Mouse (Mus musculus) CD4-positive helper T cell, adult 2 months (primary cell): Measurements from ENCODE around the gene Rbak.
"Not testable (repeated sequence)": the region's sequence is repeated elsewhere in the genome, so short reads cannot be mapped to it uniquely, and the experiment has no call there.

ENCODE experiments used
- DNase-seq: peaks from one replicate; pipeline ENCODE4 v3.0.0-alpha.2; 2012; ENCODE audit warnings: low read depth, missing footprints, low spot score

Rbak gene

DNA sequence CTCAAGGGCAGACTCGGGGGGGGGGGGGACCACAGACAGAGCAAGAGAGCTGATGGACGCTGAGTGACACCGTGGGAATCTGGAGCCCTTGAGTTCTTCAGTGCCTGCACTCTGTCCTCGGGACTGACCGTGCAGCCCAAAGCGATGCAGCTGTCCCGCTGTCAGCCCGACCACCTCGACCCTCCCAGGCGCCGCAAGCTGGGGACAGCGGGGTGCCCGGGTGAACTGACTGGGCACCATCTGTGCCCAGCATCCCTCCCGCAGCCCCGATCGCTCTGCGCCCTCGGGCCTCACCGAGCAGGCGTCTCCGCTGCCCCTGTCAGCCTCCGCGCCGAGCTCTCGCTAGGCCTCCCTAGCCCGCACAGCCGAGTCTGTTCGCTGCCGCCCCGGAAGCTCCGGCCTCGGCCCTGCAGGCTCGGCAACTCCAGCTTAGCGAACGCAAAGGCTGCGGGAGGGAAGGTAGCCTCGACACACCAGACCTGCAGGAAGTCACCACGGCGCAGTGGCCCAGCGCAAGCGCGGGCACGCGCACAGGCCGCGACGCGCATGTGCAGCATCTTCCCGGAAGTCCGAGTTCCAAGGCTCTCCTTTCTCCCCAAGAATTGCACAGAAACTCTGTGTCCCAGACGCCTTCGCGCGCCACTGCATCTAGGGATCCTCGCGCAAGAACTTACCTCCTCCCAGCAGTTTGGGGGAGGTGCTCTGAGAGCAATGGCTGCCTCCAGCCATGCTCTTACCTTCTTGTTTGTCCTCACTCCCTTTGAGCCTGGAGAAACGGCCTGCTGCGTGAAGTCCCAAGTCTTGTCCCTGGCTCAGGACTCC lies at the start of gene Rbak, which contains the start of gene Spdye4b:
Rbak (minus strand) TSS at position 521 of the 822 bp plus-strand sequence.
Spdye4b (plus strand) TSS at position 763 of the 822 bp plus-strand sequence.
- peak; percentile 94 for DNase-seq

DNA sequence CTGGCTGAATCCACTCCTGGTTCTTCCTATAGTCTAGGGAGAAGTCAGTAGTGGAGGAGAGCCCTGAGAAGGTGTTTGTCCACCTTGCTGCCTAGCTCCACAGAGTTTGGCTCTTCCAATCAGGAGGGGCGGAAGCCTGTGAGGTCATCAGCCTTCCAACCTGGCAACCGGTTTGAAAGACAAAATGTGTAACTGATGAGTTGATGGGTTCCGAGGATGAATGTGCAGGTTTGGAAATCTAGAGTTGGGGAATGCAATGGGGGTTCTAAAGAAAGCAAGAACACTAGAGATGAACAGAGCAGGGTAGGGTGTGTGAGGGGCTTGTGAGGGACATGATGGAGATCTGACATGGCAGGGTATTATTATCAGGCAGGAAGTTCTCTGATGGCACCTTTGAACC lies 46.2 kb upstream of the Rbak start, which contains the start of gene Spdye4a:
Spdye4a (minus strand) TSS at position 101 of the 400 bp plus-strand sequence.
- DNase-seq: no peak

DNA sequence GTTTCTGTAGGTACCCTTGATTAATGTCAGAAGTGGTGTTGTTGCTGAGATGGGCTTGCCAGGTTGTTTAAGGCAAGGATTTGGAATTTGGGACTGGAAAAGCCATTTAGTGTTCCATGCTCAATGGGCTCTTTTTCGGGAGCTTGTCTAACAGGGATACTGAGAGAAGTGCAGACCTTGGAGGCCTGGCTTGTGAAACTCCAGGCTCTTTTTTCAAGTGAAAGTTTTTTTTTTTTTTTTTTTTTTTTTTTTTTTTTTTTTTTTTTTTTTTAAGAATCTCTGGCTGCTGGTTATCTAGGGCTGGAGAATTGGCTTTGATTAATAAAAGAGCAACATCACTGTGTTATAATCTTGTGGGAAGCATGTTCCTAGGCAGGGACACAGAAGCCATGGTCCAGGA lies 41.7 kb upstream of the Rbak start:
- no peak for DNase-seq

DNA sequence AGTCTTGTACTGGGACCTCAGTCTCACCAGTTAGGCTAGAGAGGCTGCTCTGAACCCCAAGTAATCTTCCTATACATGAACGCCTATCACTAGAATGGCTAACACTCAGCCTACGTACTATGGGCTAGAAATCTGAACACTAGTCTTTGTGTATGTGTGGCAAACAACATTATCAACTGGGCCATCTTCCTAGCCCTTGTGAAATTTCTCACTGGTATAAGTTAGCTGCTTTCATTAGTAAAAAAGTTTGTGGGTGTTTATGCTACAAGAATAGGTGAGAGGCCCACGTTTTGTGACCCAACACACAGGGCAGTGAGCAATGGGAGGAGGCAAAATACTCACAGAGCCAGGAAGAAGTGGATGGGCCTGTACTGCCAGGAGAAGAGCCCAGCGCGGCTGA lies 40.4 kb upstream of the Rbak start:
- no peak for DNase-seq

DNA sequence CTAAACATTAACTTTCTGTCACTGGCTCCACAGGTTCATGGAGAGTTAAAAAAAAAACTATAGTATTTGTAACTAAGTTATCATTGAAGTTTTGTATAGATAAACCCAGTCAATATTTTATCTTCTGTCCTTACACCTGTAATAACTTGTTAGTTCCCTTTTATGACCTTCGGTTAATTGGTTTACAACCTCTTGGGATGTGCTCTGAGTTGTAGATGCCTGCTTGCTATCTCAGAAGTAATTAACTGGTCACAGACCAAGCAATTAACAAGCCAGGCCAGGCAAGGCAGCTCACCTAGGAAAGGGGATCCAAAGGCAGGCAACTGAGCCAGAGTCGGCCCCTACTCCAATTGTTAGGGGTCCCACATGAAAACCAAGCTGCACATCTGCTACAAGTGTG lies 33.3 kb upstream of the Rbak start:
- no peak for DNase-seq

DNA sequence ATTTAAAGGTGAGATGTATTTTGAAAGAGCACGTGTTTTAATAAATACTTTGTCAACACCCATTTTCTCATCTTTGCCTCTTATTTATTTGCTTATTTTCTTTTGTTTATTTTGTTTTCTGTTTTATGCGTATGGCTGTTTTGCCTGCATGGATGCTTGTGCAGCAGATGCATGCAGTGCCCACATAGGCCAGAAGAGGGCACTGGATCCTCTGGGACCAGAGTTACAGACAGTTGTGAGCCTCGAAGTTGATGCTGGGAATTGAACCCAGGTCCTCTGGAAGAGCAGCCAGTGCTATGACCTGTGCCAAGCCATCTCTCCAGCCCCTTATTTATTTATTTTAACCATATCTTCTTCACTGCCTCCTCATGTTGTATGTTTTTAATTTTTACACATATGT lies 24.4 kb upstream of the Rbak start:
- no peak for DNase-seq

DNA sequence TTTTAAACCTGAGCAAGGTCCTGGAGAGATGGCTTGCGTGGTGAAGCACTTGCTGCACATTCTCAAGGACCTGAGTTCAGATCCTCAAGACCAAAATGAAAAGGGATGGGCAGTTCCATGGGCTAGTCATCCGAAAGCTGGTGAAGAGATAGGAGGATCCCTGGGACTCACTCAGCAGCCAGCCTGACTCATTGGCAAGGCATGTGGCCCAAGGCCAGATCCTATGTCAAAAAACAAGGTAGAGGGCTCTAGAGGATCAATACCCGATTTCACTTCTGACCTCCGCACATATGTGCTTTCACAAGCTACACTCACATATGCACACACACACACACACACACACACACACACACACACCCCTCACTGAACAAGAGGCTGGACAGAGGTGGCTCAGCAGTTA lies 15.9 kb upstream of the Rbak start:
- DNase-seq: no peak

DNA sequence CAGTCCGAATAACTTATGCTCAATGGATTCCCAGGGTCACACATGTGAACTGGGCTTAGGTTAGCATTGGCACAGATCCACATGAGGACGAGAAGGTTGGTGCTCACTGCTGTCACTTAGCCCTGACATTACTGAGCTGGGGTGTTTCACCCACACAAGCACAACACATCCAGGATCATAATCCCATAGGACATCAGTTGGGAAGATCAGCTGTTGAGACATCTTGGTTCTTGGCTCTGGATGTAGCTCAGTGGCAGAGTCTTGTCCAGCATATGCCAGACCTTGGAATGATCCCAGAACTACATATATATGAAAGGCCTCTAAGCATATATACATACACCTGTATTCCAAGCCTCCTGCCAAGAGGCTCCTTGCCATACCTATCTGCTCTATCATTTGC lies 14.6 kb upstream of the Rbak start:
- no peak for DNase-seq

DNA sequence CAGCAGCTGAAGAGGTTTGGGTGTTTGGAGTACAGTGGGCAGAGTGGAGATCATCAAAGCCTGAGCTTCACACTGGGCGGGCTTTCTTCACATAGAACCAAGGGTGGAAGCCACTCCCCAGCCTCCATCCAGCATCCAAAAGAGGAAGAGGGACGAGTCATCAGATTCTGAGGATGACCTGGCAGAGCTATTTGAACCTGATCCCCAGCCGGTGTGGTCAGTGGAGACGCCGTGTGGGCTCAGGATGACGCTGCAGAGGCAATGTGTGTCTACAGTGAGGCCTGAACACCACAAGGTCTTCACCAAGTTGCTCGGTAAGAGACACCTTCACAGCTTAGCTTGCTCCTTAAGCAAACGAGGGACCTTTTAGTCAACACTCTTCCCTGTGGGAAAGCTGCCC lies 14.2 kb upstream of the Rbak start:
- DNase-seq: not testable (repeated sequence)

DNA sequence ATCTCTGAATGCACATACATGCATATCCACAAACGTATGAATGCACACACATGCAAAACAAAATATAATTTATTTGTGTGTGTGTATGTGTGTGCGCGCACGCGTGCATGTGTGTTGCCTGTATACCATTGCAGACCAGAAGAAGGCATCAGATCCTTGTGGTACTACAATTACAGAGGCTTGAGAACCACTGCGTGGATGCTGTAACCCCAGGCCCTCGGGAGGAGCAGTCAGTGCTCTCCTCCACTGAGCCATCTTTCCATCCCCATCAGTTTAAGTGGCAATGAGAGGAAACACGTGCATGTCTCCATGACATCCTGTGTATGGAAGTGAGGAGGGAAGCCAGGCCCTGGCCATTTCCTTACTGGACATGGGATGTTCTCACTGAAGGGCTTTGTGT lies 12.2 kb upstream of the Rbak start:
- DNase-seq: no peak

DNA sequence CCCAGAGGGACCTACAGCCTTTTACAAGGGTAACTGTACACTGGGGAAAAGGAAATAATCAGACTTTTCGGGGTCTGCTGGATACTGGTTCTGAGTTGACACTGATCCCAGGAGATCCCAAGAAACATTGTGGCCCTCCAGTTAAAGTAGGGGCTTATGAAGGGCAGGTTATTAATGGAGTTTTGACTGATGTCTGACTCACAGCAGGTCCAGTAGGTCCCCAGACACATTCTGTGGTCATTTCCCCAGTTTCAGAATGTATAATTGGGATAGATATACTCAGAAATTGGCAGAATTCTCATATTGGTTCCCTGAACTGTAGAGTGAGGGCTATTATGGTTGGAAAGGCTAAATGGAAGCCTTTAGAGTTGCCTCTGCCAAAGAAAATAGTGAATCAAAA lies 7.4 kb upstream of the Rbak start:
- DNase-seq: not testable (repeated sequence)

DNA sequence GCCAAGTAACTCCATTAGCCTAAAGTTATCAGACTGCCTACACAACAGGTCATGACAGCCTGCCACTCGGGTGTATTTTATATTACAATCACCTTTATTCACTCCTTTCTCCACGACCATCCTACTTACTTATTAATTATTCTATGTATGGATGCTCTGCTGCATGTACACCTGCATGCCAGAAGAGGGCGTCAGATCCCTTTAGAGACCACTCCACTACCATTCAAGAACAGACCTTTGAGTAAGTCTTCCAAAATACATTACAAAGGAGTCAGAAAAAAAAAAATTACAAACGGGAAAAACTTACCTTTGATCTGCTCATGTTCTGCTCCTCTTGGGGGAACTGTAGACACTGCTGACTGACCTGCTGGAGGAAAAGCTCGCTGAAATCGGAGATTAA lies 1.4 kb downstream of the Rbak start:
- DNase-seq: peak; percentile 23

DNA sequence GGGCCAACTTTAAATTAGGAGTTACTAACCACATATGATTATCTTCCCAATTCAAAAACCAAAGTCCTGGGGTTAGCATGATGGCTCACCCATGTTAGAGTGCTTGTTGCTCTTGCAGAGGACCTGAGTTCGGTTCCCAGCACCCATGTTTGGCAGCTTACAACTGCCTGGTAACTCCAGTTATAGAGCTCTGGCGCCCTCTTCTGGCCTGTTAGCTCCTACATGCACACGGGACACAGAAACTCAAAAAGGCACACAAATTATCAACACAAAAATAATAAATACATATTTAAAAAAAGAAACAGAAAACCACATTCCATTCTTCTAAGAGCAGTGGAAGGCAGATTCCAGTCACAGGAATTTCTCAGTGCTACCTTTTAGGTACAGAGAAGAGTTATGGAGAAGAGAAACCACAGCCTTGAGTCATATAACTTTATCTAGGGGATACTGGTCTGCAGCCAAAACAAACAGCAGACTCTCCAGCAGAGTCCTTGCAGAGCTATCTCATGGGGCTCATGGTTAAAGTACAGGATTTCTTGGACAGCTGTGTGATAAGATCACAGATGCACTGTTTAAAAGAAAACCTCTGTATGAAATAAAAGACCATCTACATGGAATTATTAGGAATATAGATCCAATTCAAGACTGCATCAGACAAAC lies 2.9 kb downstream of the Rbak start:
- DNase-seq: peak; percentile 15

DNA sequence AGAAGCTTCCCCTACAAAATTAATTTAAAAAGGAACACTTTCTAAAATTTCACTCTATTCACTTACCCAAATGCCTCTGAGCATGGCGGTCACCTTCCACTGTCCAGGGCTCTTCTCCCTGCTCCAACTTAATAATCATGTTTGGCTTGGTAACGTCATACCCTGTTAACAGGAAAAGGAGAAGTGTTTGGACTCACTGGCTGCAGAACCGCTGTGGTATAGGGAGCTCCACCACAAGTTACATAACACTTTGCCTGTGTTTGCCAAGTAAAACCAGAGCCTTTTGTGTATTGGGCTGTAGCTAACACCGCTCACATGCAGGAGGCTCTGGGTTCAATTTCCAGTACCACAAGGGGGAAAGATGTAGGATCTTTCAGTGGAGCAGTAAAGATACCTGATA lies 4.6 kb downstream of the Rbak start:
- no peak for DNase-seq

DNA sequence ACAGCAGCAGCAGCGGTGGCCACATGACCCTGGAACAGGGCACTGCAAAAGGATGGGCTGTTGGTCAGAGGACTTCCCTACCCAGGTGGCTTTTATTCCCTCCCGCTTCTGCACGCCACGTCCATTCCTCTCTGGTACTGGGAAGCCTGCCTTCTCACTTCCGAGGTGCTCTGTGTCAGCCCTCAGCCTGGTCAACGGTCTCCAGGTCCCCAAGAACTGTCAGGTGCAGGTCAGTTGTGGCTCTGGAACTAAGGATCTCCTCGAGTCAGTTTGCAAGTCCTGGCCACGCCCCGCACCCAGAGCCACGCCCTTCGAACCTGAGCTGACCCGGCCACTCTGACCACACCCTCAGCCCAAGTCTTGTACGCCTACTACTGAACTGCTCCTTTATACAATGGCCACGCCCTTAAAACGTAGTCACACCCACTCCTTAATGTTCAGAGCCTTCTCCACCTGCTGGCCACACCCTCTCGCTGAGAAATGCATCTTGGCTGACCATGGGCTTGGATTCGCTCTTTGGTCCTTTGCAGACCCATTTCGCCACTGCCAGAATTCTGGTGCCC lies 15.0 kb downstream of the Rbak start:
- DNase-seq: no peak

DNA sequence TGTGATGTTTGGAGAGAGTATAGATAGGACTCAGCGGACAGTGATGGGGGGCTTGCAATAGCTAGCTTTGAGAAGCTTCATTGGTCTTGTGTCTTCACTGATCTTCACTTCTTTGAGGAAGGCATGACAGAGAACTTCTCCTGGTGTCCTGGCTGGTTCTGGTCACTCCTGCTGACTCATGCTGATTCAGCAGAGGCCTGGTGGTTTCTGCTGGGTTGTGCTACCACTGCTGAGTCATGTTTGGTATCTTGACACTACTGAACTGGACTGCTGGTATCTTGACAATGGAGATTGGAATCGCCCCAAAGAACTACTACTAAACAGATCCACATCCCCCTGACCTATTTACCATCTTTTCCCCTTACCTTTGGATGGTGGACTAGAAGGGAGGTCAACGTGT lies 25.0 kb downstream of the Rbak start:
- no peak for DNase-seq

DNA sequence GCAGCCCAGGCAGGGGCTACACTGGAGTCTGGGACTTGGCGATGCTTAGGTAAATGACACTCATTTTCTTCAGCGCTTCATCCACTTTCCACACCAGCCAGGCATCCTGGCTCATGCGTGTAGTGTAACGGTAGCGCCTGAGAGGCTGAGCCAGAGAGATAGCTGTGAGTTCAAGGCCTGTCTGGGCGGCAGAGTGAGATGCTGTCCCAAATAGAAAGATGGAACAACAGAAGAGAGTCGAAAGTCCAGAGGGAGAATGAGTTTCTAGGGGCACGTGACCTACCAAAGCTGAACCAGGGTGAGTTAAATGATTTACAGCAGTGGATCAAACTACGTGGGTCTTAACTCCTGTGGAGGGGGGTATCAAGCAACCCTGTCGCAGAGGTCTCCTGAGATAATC lies 26.8 kb downstream of the Rbak start:
- no peak for DNase-seq

DNA sequence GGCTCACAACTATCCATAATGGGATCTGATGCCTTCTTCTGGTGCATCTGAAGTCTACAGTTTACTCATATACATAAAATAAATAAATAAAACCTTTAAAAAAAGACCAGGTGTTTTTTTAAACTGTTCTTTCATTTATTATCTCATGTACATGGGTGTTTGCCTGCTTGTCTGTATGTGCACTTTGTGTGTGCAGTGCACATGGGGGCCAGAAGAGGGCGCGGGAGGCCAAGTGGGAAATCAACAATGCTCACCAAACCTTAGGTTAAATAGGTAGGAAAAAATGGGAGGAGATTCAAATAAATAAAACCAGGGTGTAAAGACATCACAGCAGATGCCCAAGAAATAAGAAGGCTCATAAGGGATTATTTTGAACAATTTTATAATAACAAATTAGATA lies 30.5 kb downstream of the Rbak start:
- no peak for DNase-seq

DNA sequence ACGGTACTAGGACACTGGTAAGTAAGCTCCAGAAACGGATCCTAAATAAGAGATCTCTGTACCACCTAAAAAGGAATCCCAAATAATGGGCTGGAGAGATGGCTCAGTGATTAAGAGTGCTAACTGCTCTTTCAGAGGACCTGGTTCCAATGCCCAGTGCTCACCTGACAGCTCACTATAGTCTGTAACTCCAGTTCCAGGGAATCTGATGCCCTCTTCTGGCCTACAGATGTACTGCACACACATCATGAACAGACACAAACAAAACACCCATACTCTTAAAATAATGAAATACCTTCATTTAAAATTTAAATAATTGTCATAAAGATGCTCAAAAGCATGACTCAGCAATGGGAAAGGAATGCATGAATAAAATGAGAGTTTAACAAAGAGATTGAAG lies 31.0 kb downstream of the Rbak start:
- no peak for DNase-seq

DNA sequence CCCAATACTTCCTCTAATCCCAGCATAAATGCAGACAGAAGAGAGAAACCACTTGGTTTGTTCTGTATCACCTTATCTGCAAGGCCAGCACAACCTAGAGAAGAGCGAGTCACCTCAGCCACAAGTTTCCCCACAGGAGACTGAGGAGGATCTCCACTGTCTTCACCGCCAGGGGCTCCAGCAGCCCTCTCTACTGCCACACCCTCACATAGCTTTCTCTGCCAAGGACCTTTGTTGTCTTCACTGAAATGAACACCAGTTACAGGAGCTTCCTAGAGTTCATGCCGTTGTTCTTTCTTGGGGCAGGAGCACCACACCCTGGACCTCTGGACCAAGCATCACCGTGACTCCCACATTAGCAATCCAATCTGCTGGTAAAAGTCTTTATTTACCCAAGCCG lies 31.9 kb downstream of the Rbak start:
- no peak for DNase-seq

DNA sequence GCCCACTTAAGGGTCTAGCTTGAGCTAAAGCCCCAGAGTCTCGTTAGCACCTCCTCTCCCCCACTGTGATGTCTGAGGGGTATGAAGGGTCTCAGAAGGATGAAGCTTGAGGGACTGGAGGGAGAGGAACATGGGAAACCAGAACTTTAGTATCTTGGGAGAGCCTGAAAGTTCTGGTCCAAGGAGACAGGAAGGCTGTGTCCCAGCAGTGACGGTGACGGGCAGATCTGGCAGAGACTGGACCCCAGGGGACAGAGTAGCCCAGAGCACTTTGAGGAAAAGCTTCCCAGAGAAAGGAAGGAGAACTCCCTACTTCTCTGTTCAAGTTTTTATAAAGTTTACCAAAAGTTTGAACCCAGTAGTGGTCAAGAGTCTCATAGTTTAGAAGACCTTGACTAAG lies 33.1 kb downstream of the Rbak start, which contains the start of gene Olfr718-ps1:
Olfr718-ps1 (minus strand) TSS at position 101 of the 400 bp plus-strand sequence.
- DNase-seq: no peak

DNA sequence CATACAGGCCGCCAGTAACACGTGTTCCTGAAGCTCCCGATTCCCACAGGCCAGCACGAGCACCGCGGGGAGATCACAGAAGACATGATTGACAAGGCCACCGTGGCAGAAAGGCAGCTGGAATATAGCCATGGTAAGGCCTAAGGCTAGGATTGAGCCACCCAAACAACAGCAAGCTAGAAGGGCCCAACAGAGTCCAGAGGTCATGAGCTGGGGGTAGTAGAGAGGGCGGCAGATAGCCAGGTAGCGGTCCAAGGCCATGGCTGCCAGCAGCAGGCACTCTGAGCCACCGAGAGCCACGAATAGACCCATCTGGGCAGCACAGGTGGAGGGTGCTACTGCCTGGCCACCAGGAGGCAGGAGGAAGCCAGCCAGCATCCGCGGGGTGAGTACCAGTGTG lies 43.0 kb downstream of the Rbak start:
- no peak for DNase-seq

DNA sequence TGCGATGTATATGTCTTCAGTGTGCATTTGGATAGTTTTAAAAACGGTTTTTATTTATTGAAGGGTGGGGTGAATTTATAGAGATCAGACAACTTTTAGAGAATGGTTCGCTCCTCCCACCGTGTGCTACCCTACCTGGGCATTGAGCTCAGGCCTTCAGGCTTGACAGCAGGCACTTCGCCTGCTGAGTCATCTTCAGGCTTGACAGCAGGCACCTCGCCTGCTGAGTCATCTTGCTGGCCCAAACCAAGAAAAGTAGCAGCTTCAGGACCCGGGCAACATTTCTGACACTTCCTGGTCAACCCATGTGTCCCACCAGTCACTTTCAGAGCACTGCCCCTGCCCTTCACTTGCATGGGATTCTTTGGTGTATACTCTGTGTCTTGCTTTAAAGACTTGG lies 45.5 kb downstream of the Rbak start:
- no peak for DNase-seq
